Comparison of ENCODE assay signal across 9 mouse cellular contexts in the genomic region with DNA sequence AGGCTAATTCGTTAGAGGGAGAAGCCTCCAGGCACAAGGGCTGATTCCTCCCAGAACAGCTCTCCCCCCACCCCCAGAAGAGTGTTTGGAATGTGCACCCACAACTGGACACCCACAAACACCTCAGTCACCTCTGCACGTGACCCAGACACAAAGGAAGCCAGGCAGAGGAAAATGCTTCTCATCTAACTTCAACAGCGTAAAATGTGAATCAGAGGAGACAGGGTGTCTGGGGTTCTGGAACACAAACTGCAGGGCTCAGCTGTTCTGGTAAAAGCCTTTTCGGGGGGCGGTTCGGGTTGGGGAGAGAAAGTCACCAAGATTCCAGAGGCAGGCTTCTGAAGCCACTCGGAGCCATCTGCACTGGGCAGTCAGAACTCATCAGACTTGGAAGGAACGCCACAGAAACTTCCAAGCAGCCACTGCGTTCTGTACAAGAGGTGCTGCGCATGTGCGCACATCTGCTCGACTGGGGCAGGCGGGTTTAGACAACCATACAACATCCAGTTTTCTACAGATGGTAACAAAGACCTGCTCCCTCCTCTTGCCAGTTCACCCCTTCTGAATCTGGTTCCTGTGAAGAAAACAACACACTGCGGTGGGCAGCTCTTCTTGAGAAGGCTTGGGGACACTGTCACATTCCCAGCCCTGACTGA. TPM values are rescaled to one million over a fixed set of nuclear protein-coding genes. Genes with fewer than 3 reads are reported as not detected.
A peak's percentile ranks its signal among the peaks of the same experiment; 100 is the strongest.
DNase-seq lines count a peak whose midpoint lies in the region; ATAC-seq lines count a peak whose summit lies in the region.
"Had no signal": no experiment of that assay in that cellular context is flagged by ENCODE, and none has a peak within 500 bp of the region (broad histone marks: within the 10 kb centered on the region; RNA-seq: fewer than 3 reads in every experiment).

No protein-coding gene starts in this region.

- H3K27ac ChIP-seq in heart, embryonic 10.5 days: peak overlapping the region; percentile 53
- H3K27ac ChIP-seq in hindbrain, embryonic 13.5 days: peak overlapping the region; percentile 48; the same call in 1 of the 2 replicates
- no peak overlapping the region for H3K27ac ChIP-seq in neural tube, embryonic 11.5 days (ENCODE audit: low read depth, low read length)
- H3K27ac ChIP-seq: liver, embryonic 14.5 days had no signal

- H3K36me3 ChIP-seq in heart, embryonic 10.5 days: peaks cover 2% of the 10 kb centered on the region; the same call in 1 of the 2 replicates
- no peaks in the 10 kb centered on the region for H3K36me3 ChIP-seq in hindbrain, embryonic 13.5 days
- no peaks in the 10 kb centered on the region for H3K36me3 ChIP-seq in neural tube, embryonic 11.5 days (ENCODE audit: control insufficient read depth, insufficient read depth, low read length)

- no peak overlapping the region for H3K9ac ChIP-seq in hindbrain, embryonic 13.5 days
- H3K9ac ChIP-seq in neural tube, embryonic 11.5 days (ENCODE audit: low read length): no peak overlapping the region
- H3K9ac ChIP-seq: liver, embryonic 14.5 days had no signal

- H3K4me1 ChIP-seq in heart, embryonic 10.5 days: peaks cover 32% of the 10 kb centered on the region
- peaks cover 16% of the 10 kb centered on the region for H3K4me1 ChIP-seq in hindbrain, embryonic 13.5 days (replicated peaks)
- H3K4me1 ChIP-seq in neural tube, embryonic 11.5 days (ENCODE audit: control insufficient read depth, insufficient read depth, low read length): 0 out of 2 replicates have a peak, but pooled peaks cover 2% of the 10 kb centered on the region

- intact Hi-C loops in heart, postnatal 36 days (cut with DNase I): no loop called here

- no peak overlapping the region for H3K4me2 ChIP-seq in hindbrain, embryonic 13.5 days
- no peak overlapping the region for H3K4me2 ChIP-seq in neural tube, embryonic 11.5 days (ENCODE audit: low read depth)

- H3K27me3 ChIP-seq in heart, embryonic 10.5 days (ENCODE audit: insufficient read depth, poor library complexity, severe bottlenecking): no peaks in the 10 kb centered on the region
- H3K27me3 ChIP-seq in hindbrain, embryonic 13.5 days: no peaks in the 10 kb centered on the region
- no peaks in the 10 kb centered on the region for H3K27me3 ChIP-seq in neural tube, embryonic 11.5 days (ENCODE audit: control insufficient read depth, insufficient read depth, low read length)

- ATAC-seq in hindbrain, embryonic 13.5 days (ENCODE audit: low FRiP score): no peak
- no peak for ATAC-seq in neural tube, embryonic 11.5 days (ENCODE audit: insufficient read depth, low FRiP score, low TSS enrichment)

- H3K4me3 ChIP-seq in heart, embryonic 10.5 days: no peak overlapping the region
- H3K4me3 ChIP-seq in hindbrain, embryonic 13.5 days: no peak overlapping the region
- H3K4me3 ChIP-seq in neural tube, embryonic 11.5 days (ENCODE audit: low read depth, low read length): no peak overlapping the region

- 66% methylated on average over 14 of the region's 14 CpGs for WGBS in heart, embryonic 10.5 days
- 50% methylated on average over 14 of the region's 14 CpGs for WGBS in hindbrain, embryonic 13.5 days
- WGBS in neural tube, embryonic 11.5 days: 65% methylated on average over 14 of the region's 14 CpGs

- DNase-seq in heart, embryonic 10.5 days (ENCODE audit: low spot score): no peak
- no peak for DNase-seq in heart, postnatal 36 days
- DNase-seq in right cerebral cortex, adult 2 months (ENCODE audit: low spot score in 2 of 2): peak; percentile 32 to 33
- DNase-seq in right cerebral cortex, postnatal 36 days (ENCODE audit: low spot score in 2 of 2): no peak
- DNase-seq in neural tube, embryonic 11.5 days (ENCODE audit: low spot score): peak; percentile 43
- DNase-seq in B cell, adult 2 months: no peak
- no peak for DNase-seq in adrenal gland, adult 18-20 months (ENCODE audit: low spot score in 2 of 2)

- H3K9me3 ChIP-seq in heart, embryonic 10.5 days: no peaks in the 10 kb centered on the region
- peaks cover 5% of the 10 kb centered on the region; the same call in 1 of the 2 replicates for H3K9me3 ChIP-seq in hindbrain, embryonic 13.5 days
- no peaks in the 10 kb centered on the region for H3K9me3 ChIP-seq in neural tube, embryonic 11.5 days (ENCODE audit: control insufficient read depth, low read length)

RNA-seq across cellular contexts. Expression of a gene that starts 56.0 kb away (rescaled TPM):
- polyA plus RNA-seq in heart, embryonic 10.5 days (2016; fragmentation: Nextera tagmentation; extraction: Ambion mirVana): not detected in 2 replicates
- under 1 TPM in 1 of 2 experiments, not detected in 1; 0.11 TPM for total RNA-seq in heart, postnatal 36 days (2021)
- 0.10 TPM in 1 of 2 replicates, not detected in the other for polyA plus RNA-seq in hindbrain, embryonic 13.5 days (2015; fragmentation: Nextera tagmentation; extraction: Ambion mirVana)
- not detected in 2 replicates for polyA plus RNA-seq in neural tube, embryonic 11.5 days (2014; fragmentation: Nextera tagmentation; extraction: Ambion mirVana)
- total RNA-seq in adrenal gland, adult 18-20 months (2021): under 1 TPM in 1 of 2 experiments, not detected in 1; 0.29 TPM

RNA-seq across cellular contexts. Expression of a gene that starts 59.7 kb away (rescaled TPM):
- polyA plus RNA-seq in heart, embryonic 10.5 days (2016; fragmentation: Nextera tagmentation; extraction: Ambion mirVana): 7.5 and 12.1 TPM in 2 replicates
- 10 to 100 TPM; 11.0 to 16.9 TPM for total RNA-seq in heart, postnatal 36 days (2021)
- 7.0 and 9.8 TPM in 2 replicates for polyA plus RNA-seq in hindbrain, embryonic 13.5 days (2015; fragmentation: Nextera tagmentation; extraction: Ambion mirVana)
- polyA plus RNA-seq in neural tube, embryonic 11.5 days (2014; fragmentation: Nextera tagmentation; extraction: Ambion mirVana): 6.8 and 7.8 TPM in 2 replicates
- 1 to 10 TPM; 2.0 to 2.5 TPM for total RNA-seq in adrenal gland, adult 18-20 months (2021)

Comparison
In these comparisons a context has a peak if more than half of its experiments do, and no peak if none do; other contexts are left out.
1. DNase-seq: peak in right cerebral cortex, adult 2 months (2 of 2) and neural tube, embryonic 11.5 days (single experiment); none in heart, embryonic 10.5 days (single experiment), heart, postnatal 36 days (0 of 2), right cerebral cortex, postnatal 36 days (0 of 2), B cell, adult 2 months (0 of 2) and adrenal gland, adult 18-20 months (0 of 2).